Mouse (Mus musculus) MEL (cell line): ENCODE data around the gene Lcmt1. TPM values are rescaled to one million over a fixed set of nuclear protein-coding genes. Genes with fewer than 3 reads are reported as not detected.

Experiments
- DNase-seq: peaks from one replicate; pipeline ENCODE4 v3.0.0; 2011; ENCODE audit warnings: low read depth, low spot score
- H3K27ac ChIP-seq: 2 replicates; pipeline ENCODE4 v1.5.1; 2012; ENCODE audit warnings: low read depth, mild to moderate bottlenecking, control low read depth, low read length, moderate library complexity; ENCODE audit not compliant: control insufficient read depth
- H3K27me3 ChIP-seq, 2 experiments: fragments of 150-350 bp in 1 of 2; sonication (generic) in 1 of 2; 2 replicates each; pipeline ENCODE4 v1.6.1; 2012; ENCODE audit warnings: low read length in 2 of 2, mild to moderate bottlenecking in 2 of 2, improper control_type of control experiment in 1 of 2, moderate library complexity in 1 of 2; ENCODE audit not compliant: insufficient read depth in 2 of 2, control insufficient read depth in 1 of 2
- H3K36me3 ChIP-seq, 2 experiments: 2 replicates each; pipeline ENCODE4 v1.6.1; 2012 to 2014; ENCODE audit warnings: low read length in 2 of 2, improper control_type of control experiment in 1 of 2, inconsistent platforms in 1 of 2, mild to moderate bottlenecking in 1 of 2; ENCODE audit not compliant: insufficient read depth in 2 of 2, control insufficient read depth in 1 of 2
- H3K4me1 ChIP-seq, 2 experiments: fragments of 150-350 bp in 1 of 2; sonication (generic) in 1 of 2; 2 replicates each; pipeline ENCODE4 v1.6.1; 2012; ENCODE audit warnings: low read length in 2 of 2, improper control_type of control experiment in 1 of 2, mild to moderate bottlenecking in 1 of 2; ENCODE audit not compliant: insufficient read depth in 2 of 2, control insufficient read depth in 1 of 2
- H3K4me3 ChIP-seq, 2 experiments: fragments of 150-350 bp in 1 of 2; sonication (generic) in 1 of 2; 2 replicates each; pipeline ENCODE4 v1.5.1; 2012; ENCODE audit warnings: low read depth in 2 of 2, low read length in 2 of 2, mild to moderate bottlenecking in 2 of 2, moderate library complexity in 2 of 2, control low read depth in 1 of 2, improper control_type of control experiment in 1 of 2; ENCODE audit not compliant: control insufficient read depth in 1 of 2, insufficient read depth in 1 of 2
- H3K79me2 ChIP-seq: 2 replicates; pipeline ENCODE4 v1.6.1; 2012; ENCODE audit warnings: mild to moderate bottlenecking, low read length, moderate library complexity; ENCODE audit not compliant: control insufficient read depth, poor library complexity, insufficient read depth
- H3K9ac ChIP-seq: 2 replicates; pipeline ENCODE4 v1.6.1; 2012; ENCODE audit warnings: low read depth, mild to moderate bottlenecking, control low read depth, low read length, moderate library complexity; ENCODE audit not compliant: control insufficient read depth, poor library complexity, severe bottlenecking
- H3K9me3 ChIP-seq: fragments of 150-350 bp; sonication (generic); replicated peaks from 2 replicates; pipeline ENCODE4 v1.6.1; 2012; ENCODE audit warnings: mild to moderate bottlenecking, low read length, improper control_type of control experiment, moderate library complexity; ENCODE audit not compliant: insufficient read depth
- CHD2 ChIP-seq: IDR thresholded peaks from 2 replicates; pipeline ENCODE4 v1.6.1; 2011; ENCODE audit warnings: low read length, improper control_type of control experiment
- CTCF ChIP-seq, 3 experiments: IDR thresholded peaks in 2 of 3; conservative IDR thresholded peaks in 1 of 3; 2 replicates each; pipeline ENCODE4 v1.5.1; 2011 to 2012; ENCODE audit warnings: low read length in 3 of 3, low read depth in 2 of 3, mild to moderate bottlenecking in 2 of 3, improper control_type of control experiment in 1 of 3, inconsistent platforms in 1 of 3, mixed read lengths in 1 of 3, moderate library complexity in 1 of 3; ENCODE audit not compliant: control insufficient read depth in 1 of 3, insufficient read depth in 1 of 3, poor library complexity in 1 of 3, severe bottlenecking in 1 of 3
- E2F4 ChIP-seq: IDR thresholded peaks from 2 replicates; pipeline ENCODE4 v1.6.1; 2011; ENCODE audit warnings: low read depth, low read length, improper control_type of control experiment, borderline replicate concordance
- ELF1 ChIP-seq: IDR thresholded peaks from 2 replicates; pipeline ENCODE4 v1.6.1; 2014; ENCODE audit warnings: low read depth, mild to moderate bottlenecking, inconsistent platforms, low read length, improper control_type of control experiment, moderate library complexity
- EP300 ChIP-seq, 2 experiments: IDR thresholded peaks; 2 replicates each; pipeline ENCODE4 v1.6.1; 2011; ENCODE audit warnings: improper control_type of control experiment in 2 of 2, low read length in 2 of 2, low read depth in 1 of 2, mild to moderate bottlenecking in 1 of 2
- GABPA ChIP-seq: IDR thresholded peaks from 2 replicates; pipeline ENCODE4 v1.6.1; 2012; ENCODE audit warnings: low read depth, mild to moderate bottlenecking, inconsistent platforms, low read length, improper control_type of control experiment, moderate library complexity
- MAFK ChIP-seq: IDR thresholded peaks from 2 replicates; pipeline ENCODE4 v1.6.1; 2011; ENCODE audit warnings: low read depth, mild to moderate bottlenecking, low read length, improper control_type of control experiment, borderline replicate concordance
- MAZ ChIP-seq: IDR thresholded peaks from 2 replicates; pipeline ENCODE4 v1.6.1; 2012; ENCODE audit warnings: low read depth, mild to moderate bottlenecking, inconsistent platforms, low read length, improper control_type of control experiment
- NELFE ChIP-seq: IDR thresholded peaks from 2 replicates; pipeline ENCODE4 v1.6.1; 2011; ENCODE audit warnings: low read depth, low read length, improper control_type of control experiment
- NRF1 ChIP-seq: IDR thresholded peaks from 2 replicates; pipeline ENCODE4 v1.6.1; 2014; ENCODE audit warnings: low read depth, mild to moderate bottlenecking, inconsistent platforms, low read length, improper control_type of control experiment, moderate library complexity; ENCODE audit not compliant: poor library complexity, insufficient read depth, severe bottlenecking
- POLR2AphosphoS2 ChIP-seq: IDR thresholded peaks from 2 replicates; pipeline ENCODE4 v1.6.1; 2011; ENCODE audit warnings: low read length, improper control_type of control experiment
- RAD21 ChIP-seq: IDR thresholded peaks from 2 replicates; pipeline ENCODE4 v1.6.1; 2011; ENCODE audit warnings: mild to moderate bottlenecking, low read depth, low read length, improper control_type of control experiment
- SIN3A ChIP-seq: IDR thresholded peaks from 2 replicates; pipeline ENCODE4 v1.6.1; 2012; ENCODE audit warnings: low read length, improper control_type of control experiment, inconsistent platforms
- SMC3 ChIP-seq: IDR thresholded peaks from 2 replicates; pipeline ENCODE4 v1.6.1; 2011; ENCODE audit warnings: low read depth, low read length, improper control_type of control experiment
- TAL1 ChIP-seq: IDR thresholded peaks from 2 replicates; pipeline ENCODE4 v1.6.1; 2012; ENCODE audit warnings: mild to moderate bottlenecking, inconsistent platforms, low read length, moderate library complexity, mixed read lengths
- TBP ChIP-seq: IDR thresholded peaks from 2 replicates; pipeline ENCODE4 v1.8.0; 2011; ENCODE audit warnings: low read depth, low read length, improper control_type of control experiment
- UBTF ChIP-seq: IDR thresholded peaks from 2 replicates; pipeline ENCODE4 v1.6.1; 2012; ENCODE audit warnings: low read depth, mild to moderate bottlenecking, inconsistent platforms, low read length, improper control_type of control experiment, moderate library complexity, borderline replicate concordance; ENCODE audit not compliant: insufficient read depth
- USF1 ChIP-seq: IDR thresholded peaks from 2 replicates; pipeline ENCODE4 v1.6.1; 2014; ENCODE audit warnings: low read depth, mild to moderate bottlenecking, inconsistent platforms, low read length, improper control_type of control experiment, moderate library complexity
- ZC3H11A ChIP-seq: IDR thresholded peaks from 2 replicates; pipeline ENCODE4 v1.6.1; 2012; ENCODE audit warnings: low read depth, mild to moderate bottlenecking, inconsistent platforms, low read length, improper control_type of control experiment
- polyA plus RNA-seq, 2 experiments: library from polyadenylated mRNA; stranded (reverse) in 1 of 2; unstranded in 1 of 2; fragments of >175 nt in 1 of 2; fragments of >200 nt in 1 of 2; gene quantifications; 2 replicates each; pipeline versions ENCODE4 v1.2.1 to v1.2.4; 2012; ENCODE audit warnings: low replicate concordance in 2 of 2, low read depth in 1 of 2; ENCODE audit not compliant: insufficient read length in 2 of 2, insufficient read depth in 1 of 2, missing spikeins in 1 of 2
- total RNA-seq: library from RNA; depleted of rRNA; stranded (reverse); fragments of 300-350 nt; gene quantifications from 2 replicates; pipeline ENCODE4 v1.2.3, GENCODE M21; 2012

Lcmt1 gene
- total and polyA plus RNA-seq, 3 experiments, result 44.4 to 51.7 TPM; not detected in 1

DNA sequence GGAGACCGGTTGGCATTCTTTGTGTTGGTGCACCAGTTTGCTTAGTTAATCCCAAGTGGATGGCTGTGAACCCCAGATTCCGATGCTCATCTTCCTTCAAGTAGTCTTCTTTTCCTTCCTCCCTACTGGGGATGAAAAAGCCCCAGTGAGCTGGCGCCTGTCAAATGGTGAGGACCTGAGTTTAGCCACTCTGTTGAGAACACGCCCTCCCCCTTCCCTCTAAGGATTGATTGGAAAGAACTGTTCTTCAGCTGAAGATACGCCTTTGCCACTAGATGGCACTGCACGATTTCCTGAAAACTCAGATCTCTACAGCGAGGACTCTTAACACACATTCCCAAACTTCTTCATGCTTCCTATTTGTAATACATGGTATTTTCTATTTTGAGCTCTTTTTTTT lies 29.2 kb downstream of the Lcmt1 start:
- TF ChIP-seq ELF1 (no peak), CTCF (IDR thresholded peaks at IDR 0.05 in 2 of 3, conservative IDR thresholded peaks at IDR 0.05 in 1 of 3; ENCODE audit: control insufficient read depth in 1 of 3, insufficient read depth in 1 of 3, low read depth in 2 of 3, low read length in 3 of 3, poor library complexity in 1 of 3, severe bottlenecking in 1 of 3) (peak; percentile 53 to 76 (median 56)), SMC3 (peak; percentile 78), ZC3H11A (peak; percentile 45), POLR2AphosphoS2 (no peak), RAD21 (peak; percentile 74), UBTF (no peak), SIN3A (no peak), TAL1 (no peak)
- no peak overlapping the region for H3K9ac ChIP-seq

DNA sequence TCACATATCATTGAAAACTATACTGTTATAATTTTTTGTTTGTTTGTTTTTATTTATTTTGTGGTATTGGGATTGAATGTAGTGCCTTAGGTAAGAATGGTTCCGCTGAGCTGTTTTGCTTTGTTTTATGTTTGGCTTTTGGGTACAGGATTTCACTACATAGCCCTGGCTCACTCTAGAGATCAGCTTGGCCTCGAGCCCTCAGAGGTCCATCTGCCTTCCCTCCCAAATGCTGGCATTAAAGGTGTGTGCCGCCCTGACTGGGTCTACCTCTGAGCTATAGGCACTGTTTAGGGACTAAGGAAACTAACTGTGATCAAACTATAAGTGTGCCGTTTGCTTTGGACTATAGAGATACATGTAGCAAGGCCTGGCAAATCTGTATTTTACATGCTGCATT lies 29.7 kb downstream of the Lcmt1 start:
- Histone ChIP-seq H3K9me3 (no peaks in the 10 kb centered on the region), H3K4me1 (no peaks in the 10 kb centered on the region), H3K9ac (no peak overlapping the region), H3K27me3 (no peaks in the 10 kb centered on the region), H3K27ac (no peak overlapping the region), H3K4me3 (no peak overlapping the region), H3K36me3 (peaks cover 0 to 6% of the 10 kb centered on the region in 2 experiments; a peak in 2 of 4 replicates), H3K79me2 (no peaks in the 10 kb centered on the region)
- no peak for DNase-seq
- TF ChIP-seq E2F4 (no peak), TAL1 (no peak), USF1 (no peak), RAD21 (no peak), TBP (no peak), MAFK (no peak), CHD2 (no peak), MAZ (no peak), SMC3 (no peak), NELFE (no peak), EP300 (IDR thresholded peaks at IDR 0.05; ENCODE audit: low read depth in 1 of 2, low read length in 2 of 2) (no peak), GABPA (no peak), NRF1 (no peak)

More for the DNA sequence above, 29.2 kb downstream of the Lcmt1 start:
- no peaks in the 10 kb centered on the region for H3K4me1 ChIP-seq
- H3K27me3 ChIP-seq, result no peaks in the 10 kb centered on the region
- H3K9me3 ChIP-seq, result no peaks in the 10 kb centered on the region
- H3K79me2 ChIP-seq, result no peaks in the 10 kb centered on the region
- DNase-seq, result peak; percentile 62
- no peak overlapping the region for H3K4me3 ChIP-seq
- H3K36me3 ChIP-seq, result peaks cover 0 to 6% of the 10 kb centered on the region in 2 experiments; a peak in 2 of 4 replicates
- no peak overlapping the region for H3K27ac ChIP-seq
